Mouse (Mus musculus): ENCODE measurements around the gene Arrb1. TPM values are rescaled to one million over a fixed set of nuclear protein-coding genes. Genes with fewer than 3 reads are reported as not detected.
A peak's percentile ranks its signal among the peaks of the same experiment; 100 is the strongest.

Gene Arrb1
- total RNA-seq, 2 experiments from 2014 or later, result 193 to 197 TPM

- intact Hi-C loops (cut with DNase I), result loop anchor here (5.0 kb wide), 1 partner anchor 33 kb away; no protein-coding TSS in a partner anchor
- no peak for TF ChIP-seq CTCF (IDR thresholded peaks at IDR 0.05)
- Histone ChIP-seq H3K27ac (no peak overlapping the region), H3K4me3 (no peak overlapping the region)
- DNase-seq (ENCODE audit: extremely low spot score in 1 of 2, low spot score in 2 of 2), result no peak
Observed at GRCm38 (mm10) chr7:99559091-99559490, 23.8 kb downstream of the Arrb1 start.

GRCm38 (mm10) chr7:99562478-99562877 is 27.2 kb downstream of the Arrb1 start:
- peak overlapping the region; percentile 40; the same call in 1 of the 2 replicates for H3K27ac ChIP-seq
- no peak overlapping the region for H3K4me3 ChIP-seq
- peak; percentile 48 to 55 for DNase-seq (ENCODE audit: extremely low spot score in 1 of 2, low spot score in 2 of 2)
- intact Hi-C loops (cut with DNase I), result no loop called here
- no peak for TF ChIP-seq CTCF (IDR thresholded peaks at IDR 0.05)

- Histone ChIP-seq H3K27ac (no peak overlapping the region), H3K4me3 (no peak overlapping the region)
- DNase-seq (ENCODE audit: extremely low spot score in 1 of 2, low spot score in 2 of 2), result no peak
- intact Hi-C loops (cut with DNase I), result no loop called here
- TF ChIP-seq CTCF (IDR thresholded peaks at IDR 0.05), result peak; percentile 3
Observed at GRCm38 (mm10) chr7:99563224-99563623, 28.0 kb downstream of the Arrb1 start.

- DNase-seq (ENCODE audit: extremely low spot score in 1 of 2, low spot score in 2 of 2), result no peak
- no peak overlapping the region for H3K27ac ChIP-seq
- TF ChIP-seq CTCF (IDR thresholded peaks at IDR 0.05), result no peak
- intact Hi-C loops (cut with DNase I), result no loop called here
- no peak overlapping the region for H3K4me3 ChIP-seq
Observed at GRCm38 (mm10) chr7:99565325-99565881, 30.1 kb downstream of the Arrb1 start.

GRCm38 (mm10) chr7:99570680-99571079 is 35.4 kb downstream of the Arrb1 start:
- intact Hi-C loops (cut with DNase I), result no loop called here
- TF ChIP-seq CTCF (IDR thresholded peaks at IDR 0.05), result no peak
- Histone ChIP-seq H3K4me3 (no peak overlapping the region), H3K27ac (no peak overlapping the region)
- DNase-seq (ENCODE audit: extremely low spot score in 1 of 2, low spot score in 2 of 2), result no peak

GRCm38 (mm10) chr7:99572931-99573330 is 37.7 kb downstream of the Arrb1 start:
- TF ChIP-seq CTCF (IDR thresholded peaks at IDR 0.05), result no peak
- intact Hi-C loops (cut with DNase I), result no loop called here
- Histone ChIP-seq H3K4me3 (no peak overlapping the region), H3K27ac (peak overlapping the region; percentile 75)
- DNase-seq (ENCODE audit: extremely low spot score in 1 of 2, low spot score in 2 of 2), result peak in 1 of 2 experiments; percentile 38

- intact Hi-C loops (cut with DNase I), result no loop called here
- TF ChIP-seq CTCF (IDR thresholded peaks at IDR 0.05), result no peak
- H3K27ac ChIP-seq, result no peak overlapping the region; the same call in 1 of the 2 replicates
- H3K4me3 ChIP-seq, result no peak overlapping the region
- DNase-seq (ENCODE audit: extremely low spot score in 1 of 2, low spot score in 2 of 2), result no peak
Observed at GRCm38 (mm10) chr7:99573351-99573750, 38.1 kb downstream of the Arrb1 start.

GRCm38 (mm10) chr7:99578246-99578645 is 43.0 kb downstream of the Arrb1 start:
- no peak for DNase-seq (ENCODE audit: extremely low spot score in 1 of 2, low spot score in 2 of 2)
- TF ChIP-seq CTCF (IDR thresholded peaks at IDR 0.05), result no peak
- Histone ChIP-seq H3K4me3 (no peak overlapping the region), H3K27ac (no peak overlapping the region)
- intact Hi-C loops (cut with DNase I), result no loop called here

- DNase-seq (ENCODE audit: extremely low spot score in 1 of 2, low spot score in 2 of 2), result peak; percentile 39 to 49
- TF ChIP-seq CTCF (IDR thresholded peaks at IDR 0.05), result no peak
Observed at GRCm38 (mm10) chr7:99579491-99580190, 44.4 kb downstream of the Arrb1 start.

GRCm38 (mm10) chr7:99580247-99580646 is 45.0 kb downstream of the Arrb1 start:
- H3K27ac ChIP-seq, result no peak overlapping the region
- intact Hi-C loops (cut with DNase I), result no loop called here
- peak overlapping the region; percentile 30; the same call in 1 of the 2 replicates for H3K4me3 ChIP-seq
- DNase-seq (ENCODE audit: extremely low spot score in 1 of 2, low spot score in 2 of 2), result no peak
- TF ChIP-seq CTCF (IDR thresholded peaks at IDR 0.05), result no peak

More at GRCm38 (mm10) chr7:99579491-99580190, 44.4 kb downstream of the Arrb1 start:
- H3K4me3 ChIP-seq, result peak overlapping the region; percentile 30; the same call in 1 of the 2 replicates
- intact Hi-C loops (cut with DNase I), result no loop called here
- peak overlapping the region; percentile 69 for H3K27ac ChIP-seq

GRCm38 (mm10) chr7:99582306-99582705 is 47.0 kb downstream of the Arrb1 start:
- no peak for DNase-seq (ENCODE audit: extremely low spot score in 1 of 2, low spot score in 2 of 2)
- intact Hi-C loops (cut with DNase I), result no loop called here
- Histone ChIP-seq H3K4me3 (no peak overlapping the region), H3K27ac (no peak overlapping the region)
- TF ChIP-seq CTCF (IDR thresholded peaks at IDR 0.05), result no peak

- no peak overlapping the region for H3K27ac ChIP-seq
- intact Hi-C loops (cut with DNase I), result no loop called here
- no peak overlapping the region for H3K4me3 ChIP-seq
- TF ChIP-seq CTCF (IDR thresholded peaks at IDR 0.05), result no peak
- DNase-seq (ENCODE audit: extremely low spot score in 1 of 2, low spot score in 2 of 2), result no peak
Observed at GRCm38 (mm10) chr7:99582867-99583266, 47.6 kb downstream of the Arrb1 start.

All from left cerebral cortex, adult 2 months (tissue).